Mouse (Mus musculus) embryonic facial prominence, embryonic 14.5 days (tissue): ENCODE results near the gene Tmem144. TPM values are rescaled to one million over a fixed set of nuclear protein-coding genes. Genes with fewer than 3 reads are reported as not detected.

Experiments
- ATAC-seq: fragments of 200-750 bp; cut with Nextera tagmentation; 2 replicates; pipeline ENCODE4 v1.8.0; 2017; ENCODE audit warnings: low read depth, moderate number of reproducible peaks, moderate TSS enrichment
- DNase-seq: peaks from one replicate; pipeline ENCODE4 v3.0.0-alpha.2; 2015; ENCODE audit warnings: low spot score
- H3K27ac ChIP-seq: fragments of 300-500 bp; sonication (generic); replicated peaks from 2 replicates; pipeline ENCODE4 v1.5.1; 2014; ENCODE audit warnings: low read depth, mild to moderate bottlenecking, low read length, moderate library complexity
- H3K27me3 ChIP-seq: fragments of 300-500 bp; sonication (generic); replicated peaks from 2 replicates; pipeline ENCODE4 v1.6.1; 2014; ENCODE audit warnings: low read length; ENCODE audit not compliant: control insufficient read depth, insufficient read depth
- H3K36me3 ChIP-seq: fragments of 300-500 bp; sonication (generic); 2 replicates; pipeline ENCODE4 v1.6.1; 2014; ENCODE audit warnings: low read length, mixed read lengths; ENCODE audit not compliant: control insufficient read depth, insufficient read depth
- H3K4me1 ChIP-seq: fragments of 300-500 bp; sonication (generic); 2 replicates; pipeline ENCODE4 v1.6.1; 2014; ENCODE audit warnings: antibody characterized with exemption, low read length; ENCODE audit not compliant: control insufficient read depth, insufficient read depth
- H3K4me2 ChIP-seq: fragments of 300-500 bp; sonication (generic); 2 replicates; pipeline ENCODE4 v1.6.1; 2014; ENCODE audit warnings: low read depth, mild to moderate bottlenecking, low read length, moderate library complexity, mixed read lengths
- H3K4me3 ChIP-seq: fragments of 300-500 bp; sonication (generic); 2 replicates; pipeline ENCODE4 v1.5.1; 2014; ENCODE audit warnings: low read depth, mild to moderate bottlenecking, low read length
- H3K9ac ChIP-seq: fragments of 300-500 bp; sonication (generic); 2 replicates; pipeline ENCODE4 v1.6.1; 2014; ENCODE audit warnings: low read depth, mild to moderate bottlenecking, low read length, moderate library complexity, mixed read lengths
- H3K9me3 ChIP-seq: fragments of 300-500 bp; sonication (generic); 2 replicates; pipeline ENCODE4 v1.6.1; 2016; ENCODE audit warnings: low read length; ENCODE audit not compliant: control insufficient read depth
- WGBS: fragments of 180-500 bp; shearing (Covaris S2); extraction: QIAGEN DNeasy Blood & Tissue Kit; methylation state at CpG from one replicate; pipeline ENCODE4 v1.1.7; 2014; 5-methylcytosine and 5-hydroxymethylcytosine counted together
- polyA plus RNA-seq: library from polyadenylated mRNA; unstranded; fragments of >200 nt; fragmentation: Nextera tagmentation; extraction: Ambion mirVana; gene quantifications from 2 replicates; pipeline ENCODE4 v1.2.1, GENCODE M21; 2014

The Tmem144 gene
- polyA plus RNA-seq, 1 experiment from 2014 or later, result 3.3 TPM

- Histone ChIP-seq H3K27ac (no peak overlapping the region), H3K4me3 (no peak overlapping the region), H3K4me2 (no peak overlapping the region), H3K9me3 (no peaks in the 10 kb centered on the region), H3K9ac (no peak overlapping the region), H3K36me3 (no peaks in the 10 kb centered on the region), H3K4me1 (no peaks in the 10 kb centered on the region), H3K27me3 (no peaks in the 10 kb centered on the region)
- DNase-seq (no peak), ATAC-seq (no peak)
- 34% methylated on average over 6 of the region's 6 CpGs for WGBS
Measured at GRCm38 (mm10) chr3:79850656-79851055, 1.9 kb downstream of the Tmem144 start.

DNA sequence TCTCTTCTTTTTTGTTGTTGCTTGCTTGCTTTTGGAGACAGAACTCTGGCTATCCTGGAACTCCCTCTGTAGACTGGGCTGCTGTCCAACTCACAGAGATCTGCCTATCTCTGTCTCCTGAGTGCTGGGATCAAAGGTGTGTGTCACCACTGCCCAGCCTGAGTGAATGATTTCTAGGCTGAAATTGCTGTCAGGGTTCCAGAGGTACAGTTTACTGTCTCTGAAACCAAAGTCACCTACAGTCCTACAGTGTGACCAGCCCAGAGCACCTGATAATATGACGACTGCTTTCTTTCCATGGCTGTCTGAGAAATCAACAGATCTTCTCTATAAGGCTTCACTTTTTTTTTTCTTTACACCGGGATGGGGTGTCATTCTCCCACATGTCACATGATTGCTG lies 3.0 kb downstream of the Tmem144 start:
- Histone ChIP-seq H3K27me3 (no peaks in the 10 kb centered on the region), H3K27ac (no peak overlapping the region), H3K9me3 (no peaks in the 10 kb centered on the region), H3K4me2 (no peak overlapping the region), H3K4me1 (no peaks in the 10 kb centered on the region), H3K4me3 (no peak overlapping the region), H3K36me3 (no peaks in the 10 kb centered on the region), H3K9ac (no peak overlapping the region)
- ATAC-seq (no peak), DNase-seq (no peak)
- 90% methylated on average over 2 of the region's 2 CpGs for WGBS

DNA sequence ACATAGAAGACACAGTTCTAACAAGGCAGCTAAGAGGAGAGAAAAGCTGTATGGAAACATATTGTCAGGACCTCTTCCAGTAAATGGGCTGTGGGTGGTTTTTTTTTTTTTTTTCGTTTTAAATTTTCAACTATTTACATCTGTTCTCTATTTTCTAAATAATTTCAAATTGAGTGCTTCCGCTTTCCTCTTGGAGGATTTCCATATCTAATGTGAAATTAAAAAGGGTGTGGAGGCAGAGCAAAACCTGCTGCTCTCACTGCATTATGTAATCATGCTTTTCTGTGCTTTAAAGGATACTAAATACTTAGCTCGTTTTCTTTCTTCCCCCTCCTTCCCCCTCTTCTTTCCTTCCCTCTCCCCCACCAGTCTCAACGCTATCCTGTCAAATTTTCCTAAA lies 3.7 kb downstream of the Tmem144 start:
- no peak for DNase-seq
- Histone ChIP-seq H3K4me1 (no peaks in the 10 kb centered on the region), H3K36me3 (no peaks in the 10 kb centered on the region), H3K27me3 (no peaks in the 10 kb centered on the region), H3K4me3 (no peak overlapping the region), H3K27ac (no peak overlapping the region), H3K9ac (no peak overlapping the region), H3K4me2 (no peak overlapping the region), H3K9me3 (no peaks in the 10 kb centered on the region)
- WGBS, result 17% methylated on average over 4 of the region's 4 CpGs
- ATAC-seq, result no peak

DNA sequence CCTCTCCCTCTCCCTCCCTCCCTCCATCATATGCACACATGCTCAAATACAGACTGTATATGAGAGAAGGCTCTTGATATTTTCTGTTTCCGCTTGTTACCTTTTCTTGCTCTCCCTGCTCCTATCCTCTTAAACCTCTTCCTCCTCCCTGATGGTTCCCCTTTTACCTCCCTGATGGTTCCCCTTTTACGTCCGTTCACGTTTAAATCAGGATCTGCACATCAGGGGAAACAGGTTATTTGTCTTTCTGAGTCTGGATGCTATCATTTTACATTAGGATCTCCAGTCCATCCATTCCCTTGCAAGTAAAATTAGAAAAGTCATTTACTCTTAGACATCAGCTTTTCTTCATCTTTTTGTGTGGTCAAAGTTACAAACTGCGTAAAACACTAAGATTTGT lies 5.9 kb downstream of the Tmem144 start:
- Histone ChIP-seq H3K27me3 (no peaks in the 10 kb centered on the region), H3K9me3 (no peaks in the 10 kb centered on the region), H3K36me3 (no peaks in the 10 kb centered on the region), H3K27ac (no peak overlapping the region), H3K4me2 (no peak overlapping the region), H3K9ac (no peak overlapping the region), H3K4me3 (no peak overlapping the region), H3K4me1 (peaks cover 2% of the 10 kb centered on the region)
- ATAC-seq (no peak), DNase-seq (no peak)
- WGBS, result 63% methylated on average over 5 of the region's 5 CpGs

GRCm38 (mm10) chr3:79843999-79844398 lies 8.6 kb downstream of the Tmem144 start:
- Histone ChIP-seq H3K9ac (no peak overlapping the region), H3K27me3 (no peaks in the 10 kb centered on the region), H3K36me3 (no peaks in the 10 kb centered on the region), H3K27ac (no peak overlapping the region), H3K4me1 (peaks cover 4% of the 10 kb centered on the region), H3K4me2 (no peak overlapping the region), H3K4me3 (no peak overlapping the region), H3K9me3 (no peaks in the 10 kb centered on the region)
- ATAC-seq (no peak), DNase-seq (no peak)
- 91% methylated on average over 9 of the region's 9 CpGs for WGBS

- Histone ChIP-seq H3K4me2 (peak overlapping the region; percentile 69), H3K27ac (peak overlapping the region; percentile 63), H3K9ac (peak overlapping the region; percentile 72), H3K27me3 (no peaks in the 10 kb centered on the region), H3K36me3 (no peaks in the 10 kb centered on the region), H3K4me3 (peak overlapping the region; percentile 57), H3K4me1 (peaks cover 4% of the 10 kb centered on the region), H3K9me3 (no peaks in the 10 kb centered on the region)
- ATAC-seq, result peak; percentile 94
- DNase-seq, result peak; percentile 91
- WGBS, result 0% methylated on average over 19 of the region's 19 CpGs
Measured at GRCm38 (mm10) chr3:79842616-79843016, 10.0 kb downstream of the Tmem144 start.

DNA sequence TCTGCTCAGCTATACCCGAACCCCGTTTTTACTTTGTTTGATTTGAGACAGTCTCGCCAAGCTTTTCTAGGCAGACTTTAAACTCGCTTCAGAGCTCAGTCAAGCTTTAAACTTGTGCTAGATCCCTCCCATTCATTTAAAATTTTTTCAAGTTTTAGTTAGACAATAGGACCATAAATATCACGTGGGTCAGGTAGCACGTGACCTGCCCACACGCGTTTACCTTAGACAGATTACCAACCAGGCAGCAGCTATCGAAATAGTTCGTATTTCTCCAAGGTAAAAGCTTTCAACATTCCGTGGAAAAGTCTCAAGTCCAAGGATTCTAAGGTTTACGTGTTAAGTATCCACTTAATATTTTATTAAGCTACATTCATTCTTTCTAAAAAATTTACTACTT lies 10.4 kb downstream of the Tmem144 start:
- Histone ChIP-seq H3K9ac (peak overlapping the region; percentile 72; the same call in 1 of the 2 replicates), H3K27ac (peak overlapping the region; percentile 63), H3K4me3 (peak overlapping the region; percentile 57), H3K4me1 (peaks cover 4% of the 10 kb centered on the region), H3K36me3 (no peaks in the 10 kb centered on the region), H3K9me3 (no peaks in the 10 kb centered on the region), H3K4me2 (peak overlapping the region; percentile 69), H3K27me3 (no peaks in the 10 kb centered on the region)
- DNase-seq (peak; percentile 94), ATAC-seq (peak; percentile 80)
- 4% methylated on average over 12 of the region's 12 CpGs for WGBS

- no peak for ATAC-seq
- Histone ChIP-seq H3K36me3 (no peaks in the 10 kb centered on the region), H3K4me3 (peak overlapping the region; percentile 57), H3K4me1 (peaks cover 4% of the 10 kb centered on the region), H3K4me2 (peak overlapping the region; percentile 69), H3K9me3 (no peaks in the 10 kb centered on the region), H3K9ac (no peak overlapping the region), H3K27ac (no peak overlapping the region), H3K27me3 (no peaks in the 10 kb centered on the region)
- no peak for DNase-seq
- 76% methylated on average over 6 of the region's 6 CpGs for WGBS
Measured at GRCm38 (mm10) chr3:79841475-79841874, 11.1 kb downstream of the Tmem144 start.

DNA sequence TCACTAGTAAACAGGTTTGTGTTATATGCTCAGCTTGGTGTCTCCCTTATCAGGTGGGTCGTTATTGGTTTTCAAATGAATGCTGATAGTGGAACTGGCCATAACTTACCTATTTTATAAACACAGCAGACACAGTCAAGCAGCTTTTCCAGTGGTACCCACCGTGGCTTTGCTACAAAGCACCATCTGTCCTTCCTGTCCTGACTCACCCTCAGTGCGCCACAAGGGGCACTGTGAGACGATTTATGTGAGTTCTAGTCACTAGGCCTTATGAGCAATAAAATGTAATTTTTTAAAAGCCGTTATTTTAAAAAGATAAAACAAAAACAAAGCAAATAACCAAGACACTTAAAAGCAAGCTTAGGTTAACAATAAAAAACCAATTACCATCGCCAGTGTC lies 13.8 kb downstream of the Tmem144 start:
- 54% methylated on average over 6 of the region's 6 CpGs for WGBS
- no peaks in the 10 kb centered on the region for H3K27me3 ChIP-seq

More for the DNA sequence above, 13.8 kb downstream of the Tmem144 start:
- Histone ChIP-seq H3K9ac (no peak overlapping the region), H3K27ac (no peak overlapping the region), H3K36me3 (no peaks in the 10 kb centered on the region), H3K4me3 (no peak overlapping the region), H3K4me1 (peaks cover 4% of the 10 kb centered on the region), H3K4me2 (no peak overlapping the region), H3K9me3 (no peaks in the 10 kb centered on the region)
- no peak for ATAC-seq
- DNase-seq, result no peak
